Mouse (Mus musculus): ENCODE data around the gene P2ry6.

GRCm38 (mm10) chr7:100993166-100993565 lies 18.7 kb upstream of the P2ry6 start:
- TF ChIP-seq EP300 (IDR thresholded peaks at IDR 0.05; ENCODE audit: low read depth) (peak; percentile 81), CTCF (IDR thresholded peaks at IDR 0.05; ENCODE audit: low read depth) (no peak)
